Mouse (Mus musculus): ENCODE results near the gene Lad1. TPM values are rescaled to one million over a fixed set of nuclear protein-coding genes. Genes with fewer than 3 reads are reported as not detected.

Gene Lad1
- polyA plus RNA-seq, 1 experiment from 2014 or later = 0.58 TPM

GRCm38 (mm10) chr1:135781220-135781619, 37.2 kb upstream of the Lad1 start:
- no peak overlapping the region for H3K4me3 ChIP-seq (replicated peaks; ENCODE audit: low read depth, low read length)
- DNase-seq (peak; percentile 86), ATAC-seq (ENCODE audit: low FRiP score, low TSS enrichment) (0 out of 2 replicates have a peak, but pooled peaks have one; percentile 31)
- H3K36me3 ChIP-seq (ENCODE audit: control insufficient read depth, insufficient read depth, low read length) = no peaks in the 10 kb centered on the region
- H3K4me1 ChIP-seq (ENCODE audit: control insufficient read depth, insufficient read depth, low read length) = peaks cover 7% of the 10 kb centered on the region; the same call in 1 of the 2 replicates
- H3K4me2 ChIP-seq (ENCODE audit: low read length) = no peak overlapping the region
- H3K9ac ChIP-seq (replicated peaks; ENCODE audit: low read length) = no peak overlapping the region
- 13% methylated on average over 13 of the region's 13 CpGs for WGBS
- H3K9me3 ChIP-seq (ENCODE audit: control insufficient read depth, low read length) = no peaks in the 10 kb centered on the region
- H3K27me3 ChIP-seq (ENCODE audit: control insufficient read depth, insufficient read depth, low read length) = peaks cover 3% of the 10 kb centered on the region; the same call in 1 of the 2 replicates
- no peak overlapping the region for H3K27ac ChIP-seq (replicated peaks; ENCODE audit: low read depth, low read length)

GRCm38 (mm10) chr1:135782816-135783215, 35.6 kb upstream of the Lad1 start:
- H3K4me2 ChIP-seq (ENCODE audit: low read length) = no peak overlapping the region

GRCm38 (mm10) chr1:135787799-135788198, 30.6 kb upstream of the Lad1 start:
- H3K36me3 ChIP-seq (ENCODE audit: control insufficient read depth, insufficient read depth, low read length) = no peaks in the 10 kb centered on the region
- 55% methylated on average over 3 of the region's 3 CpGs for WGBS

More at GRCm38 (mm10) chr1:135782816-135783215, 35.6 kb upstream of the Lad1 start:
- peaks cover 3% of the 10 kb centered on the region; the same call in 1 of the 2 replicates for H3K27me3 ChIP-seq (ENCODE audit: control insufficient read depth, insufficient read depth, low read length)
- no peaks in the 10 kb centered on the region for H3K9me3 ChIP-seq (ENCODE audit: control insufficient read depth, low read length)
- DNase-seq = no peak
- H3K36me3 ChIP-seq (ENCODE audit: control insufficient read depth, insufficient read depth, low read length) = no peaks in the 10 kb centered on the region
- ATAC-seq (ENCODE audit: low FRiP score, low TSS enrichment) = no peak
- no peak overlapping the region for H3K27ac ChIP-seq (replicated peaks; ENCODE audit: low read depth, low read length)
- no peak overlapping the region for H3K4me3 ChIP-seq (replicated peaks; ENCODE audit: low read depth, low read length)
- H3K4me1 ChIP-seq (ENCODE audit: control insufficient read depth, insufficient read depth, low read length) = peaks cover 7% of the 10 kb centered on the region; the same call in 1 of the 2 replicates
- no peak overlapping the region for H3K9ac ChIP-seq (replicated peaks; ENCODE audit: low read length)
- WGBS = 24% methylated on average over 10 of the region's 10 CpGs

GRCm38 (mm10) chr1:135788708-135789107, 29.7 kb upstream of the Lad1 start:
- H3K4me3 ChIP-seq (replicated peaks; ENCODE audit: low read depth, low read length) = no peak overlapping the region
- no peaks in the 10 kb centered on the region for H3K9me3 ChIP-seq (ENCODE audit: control insufficient read depth, low read length)
- no peak for ATAC-seq (ENCODE audit: low FRiP score, low TSS enrichment)
- no peaks in the 10 kb centered on the region for H3K36me3 ChIP-seq (ENCODE audit: control insufficient read depth, insufficient read depth, low read length)
- H3K9ac ChIP-seq (replicated peaks; ENCODE audit: low read length) = no peak overlapping the region
- H3K27ac ChIP-seq (replicated peaks; ENCODE audit: low read depth, low read length) = no peak overlapping the region
- no peak overlapping the region for H3K4me2 ChIP-seq (ENCODE audit: low read length)
- H3K27me3 ChIP-seq (ENCODE audit: control insufficient read depth, insufficient read depth, low read length) = no peaks in the 10 kb centered on the region
- H3K4me1 ChIP-seq (ENCODE audit: control insufficient read depth, insufficient read depth, low read length) = no peaks in the 10 kb centered on the region
- no peak for DNase-seq
- 48% methylated on average over 10 of the region's 10 CpGs for WGBS

More at GRCm38 (mm10) chr1:135787799-135788198, 30.6 kb upstream of the Lad1 start:
- ATAC-seq (ENCODE audit: low FRiP score, low TSS enrichment) = no peak
- H3K4me3 ChIP-seq (replicated peaks; ENCODE audit: low read depth, low read length) = no peak overlapping the region
- peak; percentile 86 for DNase-seq
- no peaks in the 10 kb centered on the region for H3K4me1 ChIP-seq (ENCODE audit: control insufficient read depth, insufficient read depth, low read length)
- H3K9me3 ChIP-seq (ENCODE audit: control insufficient read depth, low read length) = no peaks in the 10 kb centered on the region
- no peak overlapping the region for H3K9ac ChIP-seq (replicated peaks; ENCODE audit: low read length)
- no peaks in the 10 kb centered on the region for H3K27me3 ChIP-seq (ENCODE audit: control insufficient read depth, insufficient read depth, low read length)
- H3K27ac ChIP-seq (replicated peaks; ENCODE audit: low read depth, low read length) = no peak overlapping the region
- H3K4me2 ChIP-seq (ENCODE audit: low read length) = no peak overlapping the region

- H3K4me3 ChIP-seq (replicated peaks; ENCODE audit: low read depth, low read length) = no peak overlapping the region
- no peak overlapping the region for H3K27ac ChIP-seq (replicated peaks; ENCODE audit: low read depth, low read length)
- DNase-seq (peak; percentile 84), ATAC-seq (ENCODE audit: low FRiP score, low TSS enrichment) (no peak)
- no peaks in the 10 kb centered on the region for H3K36me3 ChIP-seq (ENCODE audit: control insufficient read depth, insufficient read depth, low read length)
- WGBS = 11% methylated on average over 5 of the region's 5 CpGs
- no peak overlapping the region for H3K4me2 ChIP-seq (ENCODE audit: low read length)
- peaks cover 2% of the 10 kb centered on the region; the same call in 1 of the 2 replicates for H3K27me3 ChIP-seq (ENCODE audit: control insufficient read depth, insufficient read depth, low read length)
- H3K4me1 ChIP-seq (ENCODE audit: control insufficient read depth, insufficient read depth, low read length) = peaks cover 6% of the 10 kb centered on the region
- no peaks in the 10 kb centered on the region for H3K9me3 ChIP-seq (ENCODE audit: control insufficient read depth, low read length)
- no peak overlapping the region for H3K9ac ChIP-seq (replicated peaks; ENCODE audit: low read length)
These were observed 28.6 kb upstream of the Lad1 start for GRCm38 (mm10) chr1:135789815-135790214.

GRCm38 (mm10) chr1:135792143-135792939, 26.1 kb upstream of the Lad1 start:
- no peak for ATAC-seq (ENCODE audit: low FRiP score, low TSS enrichment)
- Histone ChIP-seq H3K27ac (replicated peaks; ENCODE audit: low read depth, low read length) (no peak overlapping the region), H3K4me3 (replicated peaks; ENCODE audit: low read depth, low read length) (no peak overlapping the region), H3K27me3 (ENCODE audit: control insufficient read depth, insufficient read depth, low read length) (peaks cover 4% of the 10 kb centered on the region; the same call in 1 of the 2 replicates), H3K9me3 (ENCODE audit: control insufficient read depth, low read length) (no peaks in the 10 kb centered on the region), H3K9ac (replicated peaks; ENCODE audit: low read length) (no peak overlapping the region), H3K4me1 (ENCODE audit: control insufficient read depth, insufficient read depth, low read length) (peaks cover 9% of the 10 kb centered on the region), H3K36me3 (ENCODE audit: control insufficient read depth, insufficient read depth, low read length) (no peaks in the 10 kb centered on the region), H3K4me2 (ENCODE audit: low read length) (no peak overlapping the region)
- no peak for DNase-seq
- 68% methylated on average over 13 of the region's 13 CpGs for WGBS

- peak; percentile 37 for DNase-seq
- ATAC-seq (ENCODE audit: low FRiP score, low TSS enrichment) = no peak
- H3K9ac ChIP-seq (replicated peaks; ENCODE audit: low read length) = 0 out of 2 replicates have a peak overlapping the region, but pooled peaks have one; percentile 26
- peaks cover 4% of the 10 kb centered on the region; the same call in 1 of the 2 replicates for H3K27me3 ChIP-seq (ENCODE audit: control insufficient read depth, insufficient read depth, low read length)
- no peaks in the 10 kb centered on the region for H3K9me3 ChIP-seq (ENCODE audit: control insufficient read depth, low read length)
- H3K4me3 ChIP-seq (replicated peaks; ENCODE audit: low read depth, low read length) = peak overlapping the region; percentile 22
- H3K4me1 ChIP-seq (ENCODE audit: control insufficient read depth, insufficient read depth, low read length) = peaks cover 9% of the 10 kb centered on the region
- WGBS = 10% methylated on average over 27 of the region's 27 CpGs
- peak overlapping the region; percentile 46 for H3K4me2 ChIP-seq (ENCODE audit: low read length)
- no peak overlapping the region for H3K27ac ChIP-seq (replicated peaks; ENCODE audit: low read depth, low read length)
- no peaks in the 10 kb centered on the region for H3K36me3 ChIP-seq (ENCODE audit: control insufficient read depth, insufficient read depth, low read length)
These were observed 24.8 kb upstream of the Lad1 start for GRCm38 (mm10) chr1:135793370-135794215.

GRCm38 (mm10) chr1:135794216-135795134, 23.9 kb upstream of the Lad1 start:
- Histone ChIP-seq H3K9me3 (ENCODE audit: control insufficient read depth, low read length) (no peaks in the 10 kb centered on the region), H3K27ac (replicated peaks; ENCODE audit: low read depth, low read length) (no peak overlapping the region), H3K4me1 (ENCODE audit: control insufficient read depth, insufficient read depth, low read length) (peaks cover 9% of the 10 kb centered on the region), H3K9ac (replicated peaks; ENCODE audit: low read length) (no peak overlapping the region), H3K27me3 (ENCODE audit: control insufficient read depth, insufficient read depth, low read length) (peaks cover 4% of the 10 kb centered on the region; the same call in 1 of the 2 replicates), H3K4me3 (replicated peaks; ENCODE audit: low read depth, low read length) (no peak overlapping the region), H3K36me3 (ENCODE audit: control insufficient read depth, insufficient read depth, low read length) (no peaks in the 10 kb centered on the region), H3K4me2 (ENCODE audit: low read length) (peak overlapping the region; percentile 46)
- peak; percentile 23 for DNase-seq
- ATAC-seq (ENCODE audit: low FRiP score, low TSS enrichment) = peak; percentile 43; the same call in 1 of the 2 replicates
- WGBS = 15% methylated on average over 20 of the region's 20 CpGs

All from midbrain, embryonic 14.5 days (tissue).